Mouse (Mus musculus) kidney, postnatal 10 days (tissue): ENCODE data around the gene Pip4k2c.
A peak's percentile ranks its signal among the peaks of the same experiment; 100 is the strongest.

ENCODE experiments used
- DNase-seq: peaks from one replicate; pipeline ENCODE4 v3.0.0; 2021; ENCODE audit warnings: mixed read lengths

Gene Pip4k2c

GRCm38 (mm10) chr10:127211414-127211854 lies at the start of gene Pip4k2c:
Pip4k2c (minus strand) TSS chr10:127211585.
- DNase-seq, result peak; percentile 95

GRCm38 (mm10) chr10:127258489-127258888 lies 47.1 kb upstream of the Pip4k2c start:
- DNase-seq, result no peak

- DNase-seq, result no peak
These were observed 46.4 kb upstream of the Pip4k2c start for GRCm38 (mm10) chr10:127257790-127258189.

GRCm38 (mm10) chr10:127255625-127256345 lies 44.4 kb upstream of the Pip4k2c start:
- DNase-seq, result peak; percentile 87

- no peak for DNase-seq
These were observed 39.4 kb upstream of the Pip4k2c start for GRCm38 (mm10) chr10:127250810-127251209.

- no peak for DNase-seq
These were observed 26.9 kb upstream of the Pip4k2c start for GRCm38 (mm10) chr10:127238241-127238824.

GRCm38 (mm10) chr10:127236541-127236940 lies 25.2 kb upstream of the Pip4k2c start:
- DNase-seq, result no peak

- no peak for DNase-seq
These were observed 21.8 kb upstream of the Pip4k2c start for GRCm38 (mm10) chr10:127233141-127233540.

GRCm38 (mm10) chr10:127231741-127232140 lies 20.4 kb upstream of the Pip4k2c start:
- no peak for DNase-seq

GRCm38 (mm10) chr10:127230693-127231092 lies 19.3 kb upstream of the Pip4k2c start:
- DNase-seq, result no peak

GRCm38 (mm10) chr10:127228897-127229296 lies 17.5 kb upstream of the Pip4k2c start:
- peak; percentile 47 for DNase-seq

GRCm38 (mm10) chr10:127227163-127227562 lies 15.8 kb upstream of the Pip4k2c start:
- DNase-seq, result no peak

- DNase-seq, result peak; percentile 58
These were observed 15.0 kb upstream of the Pip4k2c start for GRCm38 (mm10) chr10:127226318-127226895.

GRCm38 (mm10) chr10:127225732-127226131 lies 14.3 kb upstream of the Pip4k2c start:
- no peak for DNase-seq

- no peak for DNase-seq
These were observed 13.8 kb upstream of the Pip4k2c start for GRCm38 (mm10) chr10:127225213-127225612.

- no peak for DNase-seq
These were observed 7.0 kb upstream of the Pip4k2c start for GRCm38 (mm10) chr10:127218339-127218738.

GRCm38 (mm10) chr10:127217177-127217576 lies 5.8 kb upstream of the Pip4k2c start:
- no peak for DNase-seq

- no peak for DNase-seq
These were observed 5.1 kb upstream of the Pip4k2c start for GRCm38 (mm10) chr10:127216456-127216855.

- DNase-seq, result no peak
These were observed 3.0 kb upstream of the Pip4k2c start for GRCm38 (mm10) chr10:127214422-127214803.

- DNase-seq, result no peak
These were observed 2.5 kb upstream of the Pip4k2c start for GRCm38 (mm10) chr10:127213704-127214421.

- DNase-seq, result no peak
These were observed 1.9 kb upstream of the Pip4k2c start for GRCm38 (mm10) chr10:127213272-127213671.

- DNase-seq, result peak; percentile 78
These were observed 402 bp downstream of the Pip4k2c start for GRCm38 (mm10) chr10:127210961-127211405.

GRCm38 (mm10) chr10:127209928-127210570 lies 1.3 kb downstream of the Pip4k2c start:
- no peak for DNase-seq
